Mouse (Mus musculus) limb, embryonic 15.5 days (tissue): Measurements from ENCODE around the gene Zfp385c. TPM values are rescaled to one million over a fixed set of nuclear protein-coding genes. Genes with fewer than 3 reads are reported as not detected.
"Not testable (repeated sequence)": the region's sequence is repeated elsewhere in the genome, so short reads cannot be mapped to it uniquely, and the experiment has no call there.

Experiments used
- ATAC-seq: fragments of 200-750 bp; cut with Nextera tagmentation; 2 replicates; pipeline ENCODE4 v1.8.0; 2017; ENCODE audit warnings: low read depth, moderate TSS enrichment; ENCODE audit not compliant: insufficient number of reproducible peaks, low FRiP score, low TSS enrichment
- H3K27ac ChIP-seq: fragments of 300-500 bp; sonication (generic); 2 replicates; pipeline ENCODE4 v1.5.1; 2015; ENCODE audit warnings: moderate library complexity, mild to moderate bottlenecking, inconsistent platforms
- H3K27me3 ChIP-seq: fragments of 300-500 bp; sonication (generic); 2 replicates; pipeline ENCODE4 v1.6.1; 2015; ENCODE audit warnings: inconsistent platforms
- H3K36me3 ChIP-seq: fragments of 300-500 bp; sonication (generic); 2 replicates; pipeline ENCODE4 v1.6.1; 2015; ENCODE audit warnings: inconsistent platforms
- H3K4me1 ChIP-seq: fragments of 300-500 bp; sonication (generic); 2 replicates; pipeline ENCODE4 v1.6.1; 2015; ENCODE audit warnings: inconsistent platforms
- H3K4me2 ChIP-seq: fragments of 300-500 bp; sonication (generic); 2 replicates; pipeline ENCODE4 v1.6.1; 2015; ENCODE audit warnings: mild to moderate bottlenecking, inconsistent platforms
- H3K4me3 ChIP-seq: fragments of 300-500 bp; sonication (generic); 2 replicates; pipeline ENCODE4 v1.5.1; 2015; ENCODE audit warnings: mild to moderate bottlenecking, inconsistent platforms
- H3K9ac ChIP-seq: fragments of 300-500 bp; sonication (generic); 2 replicates; pipeline ENCODE4 v1.6.1; 2015; ENCODE audit warnings: inconsistent platforms
- H3K9me3 ChIP-seq: fragments of 300-500 bp; sonication (generic); 2 replicates; pipeline ENCODE4 v1.6.1; 2016; ENCODE audit warnings: inconsistent platforms
- WGBS: fragments of 180-500 bp; shearing (Covaris S2); methylation state at CpG from one replicate; pipeline ENCODE4 v1.1.7; 2015; 5-methylcytosine and 5-hydroxymethylcytosine counted together
- polyA plus RNA-seq: library from polyadenylated mRNA; unstranded; fragments of >200 nt; fragmentation: Nextera tagmentation; extraction: Ambion mirVana; gene quantifications from 2 replicates; pipeline ENCODE4 v1.2.1, GENCODE M21; 2015

Gene Zfp385c
- polyA plus RNA-seq, 1 experiment from 2014 or later, result 1.4 TPM

- H3K4me2 ChIP-seq, result no peak overlapping the region
- WGBS, result 85% methylated on average over 2 of the region's 2 CpGs
- no peak for ATAC-seq
- no peaks in the 10 kb centered on the region for H3K9me3 ChIP-seq
- H3K27me3 ChIP-seq, result no peaks in the 10 kb centered on the region
- no peak overlapping the region for H3K27ac ChIP-seq
- no peak overlapping the region for H3K9ac ChIP-seq
- H3K4me1 ChIP-seq, result no peaks in the 10 kb centered on the region
- H3K4me3 ChIP-seq, result no peak overlapping the region
- H3K36me3 ChIP-seq, result peaks cover 98% of the 10 kb centered on the region
Observed at GRCm38 (mm10) chr11:100582836-100583235, 109.4 kb downstream of the Zfp385c start.

GRCm38 (mm10) chr11:100582413-100582812 lies 109.8 kb downstream of the Zfp385c start:
- not testable (repeated sequence) for H3K4me2 ChIP-seq, ATAC-seq

GRCm38 (mm10) chr11:100581756-100582155 lies 110.5 kb downstream of the Zfp385c start:
- Histone ChIP-seq H3K4me1 (no peaks in the 10 kb centered on the region), H3K9ac (no peak overlapping the region), H3K27me3 (no peaks in the 10 kb centered on the region), H3K9me3 (no peaks in the 10 kb centered on the region), H3K27ac (peak overlapping the region; percentile 43; the same call in 1 of the 2 replicates), H3K4me2 (no peak overlapping the region), H3K4me3 (no peak overlapping the region), H3K36me3 (peaks cover 89% of the 10 kb centered on the region)
- WGBS, result 70% methylated on average over 4 of the region's 4 CpGs
- no peak for ATAC-seq

More at GRCm38 (mm10) chr11:100582413-100582812, 109.8 kb downstream of the Zfp385c start:
- H3K4me3 ChIP-seq, H3K27ac ChIP-seq, H3K9me3 ChIP-seq, H3K4me1 ChIP-seq, H3K9ac ChIP-seq, H3K27me3 ChIP-seq: not testable (repeated sequence)
- peaks cover 95% of the 10 kb centered on the region for H3K36me3 ChIP-seq
- 91% methylated on average over 1 of the region's 1 CpGs for WGBS

GRCm38 (mm10) chr11:100580275-100580674 lies 112.0 kb downstream of the Zfp385c start:
- no peak for ATAC-seq
- Histone ChIP-seq H3K27me3 (no peaks in the 10 kb centered on the region), H3K9me3 (no peaks in the 10 kb centered on the region), H3K4me1 (peaks cover 10% of the 10 kb centered on the region), H3K4me3 (no peak overlapping the region), H3K36me3 (peaks cover 74% of the 10 kb centered on the region), H3K4me2 (no peak overlapping the region), H3K9ac (no peak overlapping the region), H3K27ac (no peak overlapping the region)
- 86% methylated on average over 13 of the region's 13 CpGs for WGBS

GRCm38 (mm10) chr11:100579116-100579799 lies 113.0 kb downstream of the Zfp385c start:
- WGBS, result 92% methylated on average over 9 of the region's 9 CpGs
- H3K36me3 ChIP-seq, result peaks cover 64% of the 10 kb centered on the region
- H3K4me2 ChIP-seq, result no peak overlapping the region
- H3K9me3 ChIP-seq, result no peaks in the 10 kb centered on the region
- ATAC-seq, result no peak
- H3K27ac ChIP-seq, result peak overlapping the region; percentile 50
- H3K4me1 ChIP-seq, result peaks cover 19% of the 10 kb centered on the region
- H3K9ac ChIP-seq, result no peak overlapping the region
- no peaks in the 10 kb centered on the region for H3K27me3 ChIP-seq
- no peak overlapping the region for H3K4me3 ChIP-seq

GRCm38 (mm10) chr11:100577852-100578599 lies 114.2 kb downstream of the Zfp385c start:
- Histone ChIP-seq H3K27me3 (no peaks in the 10 kb centered on the region), H3K9ac (no peak overlapping the region), H3K4me3 (no peak overlapping the region), H3K4me2 (no peak overlapping the region), H3K4me1 (peaks cover 19% of the 10 kb centered on the region), H3K9me3 (no peaks in the 10 kb centered on the region), H3K27ac (no peak overlapping the region), H3K36me3 (peaks cover 52% of the 10 kb centered on the region)
- no peak for ATAC-seq
- WGBS, result 75% methylated on average over 8 of the region's 8 CpGs

Other genes with a start within 250 kb of the Zfp385c start
- 9.5 and 10.0 TPM in 2 replicates for gene Klhl11, start 219.7 kb downstream of the Zfp385c start, polyA plus RNA-seq
- gene Acly, start 164.5 kb downstream of the Zfp385c start, polyA plus RNA-seq, result 181 and 189 TPM in 2 replicates
- gene Ttc25, start 146.8 kb downstream of the Zfp385c start, polyA plus RNA-seq, result 0.19 and 0.56 TPM in 2 replicates
- gene Cnp, start 117.6 kb downstream of the Zfp385c start, polyA plus RNA-seq, result 25.1 and 30.5 TPM in 2 replicates
- gene Nkiras2, start 73.2 kb downstream of the Zfp385c start, polyA plus RNA-seq, result 73.7 and 77.9 TPM in 2 replicates
- 218 and 227 TPM in 2 replicates for gene Dnajc7, start 72.3 kb downstream of the Zfp385c start, polyA plus RNA-seq
- gene Dhx58, start 11.8 kb upstream of the Zfp385c start, polyA plus RNA-seq, result 2.9 and 3.6 TPM in 2 replicates
- gene Kat2a, start 20.0 kb upstream of the Zfp385c start, polyA plus RNA-seq, result 48.2 and 50.4 TPM in 2 replicates
- gene Hspb9, start 21.4 kb upstream of the Zfp385c start, polyA plus RNA-seq, result 0.32 and 0.57 TPM in 2 replicates
- 19.7 and 30.8 TPM in 2 replicates for gene Rab5c, start 45.8 kb upstream of the Zfp385c start, polyA plus RNA-seq
- not detected in 2 replicates for gene Kcnh4, start 67.5 kb upstream of the Zfp385c start, polyA plus RNA-seq
- gene Hcrt, start 70.5 kb upstream of the Zfp385c start, polyA plus RNA-seq, result not detected in 2 replicates
- gene Ghdc, start 78.5 kb upstream of the Zfp385c start, polyA plus RNA-seq, result 7.5 and 8.2 TPM in 2 replicates
- 23.4 and 25.5 TPM in 2 replicates for gene Stat5b, start 158.3 kb upstream of the Zfp385c start, polyA plus RNA-seq
- gene Stat5a, start 166.9 kb upstream of the Zfp385c start, polyA plus RNA-seq, result 9.4 and 12.0 TPM in 2 replicates
- gene Stat3, start 247.1 kb upstream of the Zfp385c start, polyA plus RNA-seq, result 72.9 and 85.2 TPM in 2 replicates